Mouse (Mus musculus): Measurements from ENCODE around the gene Olfr186. TPM values are rescaled to one million over a fixed set of nuclear protein-coding genes. Genes with fewer than 3 reads are reported as not detected.

Gene Olfr186
- total and polyA plus RNA-seq, 2 experiments from 2014 or later = not detected

GRCm38 (mm10) chr16:59048860-59049259, 18.8 kb upstream of the Olfr186 start:
- WGBS = 78% methylated on average over 1 of the region's 1 CpGs
- DNase-seq (ENCODE audit: low spot score) = no peak
- no peak for TF ChIP-seq CTCF (IDR thresholded peaks at IDR 0.05)

GRCm38 (mm10) chr16:59047579-59047978, 17.5 kb upstream of the Olfr186 start:
- Histone ChIP-seq H3K4me3 (ENCODE audit: low read depth, low read length) (no peak overlapping the region), H3K9me3 (ENCODE audit: low read length) (no peaks in the 10 kb centered on the region), H3K4me1 (ENCODE audit: insufficient read depth, low read length) (no peaks in the 10 kb centered on the region), H3K27ac (ENCODE audit: low read depth, low read length) (no peak overlapping the region), H3K36me3 (ENCODE audit: insufficient read depth, low read length) (no peaks in the 10 kb centered on the region), H3K9ac (replicated peaks; ENCODE audit: low read length, poor library complexity, severe bottlenecking) (no peak overlapping the region), H3K4me2 (ENCODE audit: low read depth, low read length, poor library complexity, severe bottlenecking) (no peak overlapping the region), H3K27me3 (ENCODE audit: insufficient read depth, low read length) (no peaks in the 10 kb centered on the region)
- TF ChIP-seq CTCF (IDR thresholded peaks at IDR 0.05) = no peak
- WGBS = 70% methylated on average over 4 of the region's 4 CpGs
- no peak for ATAC-seq (ENCODE audit: low FRiP score)
- no peak for DNase-seq (ENCODE audit: low spot score)

More at GRCm38 (mm10) chr16:59048860-59049259, 18.8 kb upstream of the Olfr186 start:
- no peaks in the 10 kb centered on the region for H3K36me3 ChIP-seq (ENCODE audit: insufficient read depth, low read length)
- no peak overlapping the region for H3K4me2 ChIP-seq (ENCODE audit: low read depth, low read length, poor library complexity, severe bottlenecking)
- H3K27ac ChIP-seq (ENCODE audit: low read depth, low read length) = no peak overlapping the region
- no peaks in the 10 kb centered on the region for H3K4me1 ChIP-seq (ENCODE audit: insufficient read depth, low read length)
- no peak overlapping the region for H3K4me3 ChIP-seq (ENCODE audit: low read depth, low read length)
- no peaks in the 10 kb centered on the region for H3K9me3 ChIP-seq (ENCODE audit: low read length)
- H3K27me3 ChIP-seq (ENCODE audit: insufficient read depth, low read length) = no peaks in the 10 kb centered on the region
- H3K9ac ChIP-seq (replicated peaks; ENCODE audit: low read length, poor library complexity, severe bottlenecking) = no peak overlapping the region
- no peak for ATAC-seq (ENCODE audit: low FRiP score)

DNA sequence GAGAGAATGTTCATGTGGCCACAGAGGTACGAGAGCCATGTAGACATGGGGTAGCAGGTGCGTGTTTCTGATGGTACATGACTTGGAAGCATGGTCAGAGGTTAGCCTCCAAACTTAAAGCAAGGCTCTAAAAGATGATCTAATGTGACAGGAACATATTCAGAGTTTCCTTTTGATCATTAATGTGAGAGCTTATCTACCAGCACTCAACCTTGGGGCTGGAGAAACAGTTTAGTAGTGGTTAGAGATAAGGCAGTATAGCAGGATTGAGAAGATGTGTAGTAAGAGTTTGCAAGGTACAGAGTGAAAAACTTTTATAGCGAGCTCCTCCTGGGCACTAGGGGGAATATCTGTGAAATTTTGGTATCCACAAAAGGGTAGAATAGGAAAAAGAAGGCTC, 15.7 kb upstream of the Olfr186 start:
- H3K36me3 ChIP-seq (ENCODE audit: insufficient read depth, low read length) = no peaks in the 10 kb centered on the region
- no peaks in the 10 kb centered on the region for H3K4me1 ChIP-seq (ENCODE audit: insufficient read depth, low read length)
- H3K4me3 ChIP-seq (ENCODE audit: low read depth, low read length) = no peak overlapping the region
- H3K4me2 ChIP-seq (ENCODE audit: low read depth, low read length, poor library complexity, severe bottlenecking) = no peak overlapping the region
- no peak for TF ChIP-seq CTCF (IDR thresholded peaks at IDR 0.05)
- no peaks in the 10 kb centered on the region for H3K27me3 ChIP-seq (ENCODE audit: insufficient read depth, low read length)
- no peak overlapping the region for H3K9ac ChIP-seq (replicated peaks; ENCODE audit: low read length, poor library complexity, severe bottlenecking)
- no peak for DNase-seq (ENCODE audit: low spot score)
- ATAC-seq (ENCODE audit: low FRiP score) = no peak
- H3K9me3 ChIP-seq (ENCODE audit: low read length) = no peaks in the 10 kb centered on the region
- H3K27ac ChIP-seq (ENCODE audit: low read depth, low read length) = no peak overlapping the region
- 77% methylated on average over 3 of the region's 3 CpGs for WGBS

DNA sequence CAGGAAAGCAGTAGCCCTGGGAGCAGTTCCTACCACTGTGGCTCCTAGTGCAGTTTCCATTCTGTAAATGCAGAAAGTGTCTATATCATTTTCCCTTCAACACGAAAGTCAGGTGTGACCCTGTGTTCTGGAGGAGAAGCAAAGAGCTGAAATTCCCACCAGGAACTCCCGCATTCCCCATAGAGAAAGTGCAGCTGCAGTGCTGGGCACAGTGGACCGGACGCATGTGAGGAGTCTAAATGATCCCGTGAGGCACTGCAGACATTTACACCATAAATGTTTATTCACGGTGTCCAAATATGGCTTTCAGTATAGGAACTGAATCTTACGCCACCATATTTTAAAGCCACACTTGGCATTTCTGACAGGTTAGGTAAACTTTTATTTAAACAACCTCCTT, 9.6 kb upstream of the Olfr186 start, which contains the start of gene Olfr187:
Gene Olfr187, minus strand, starts transcription at position 58 of the 400 bp plus-strand sequence.
- Histone ChIP-seq H3K4me2 (ENCODE audit: low read depth, low read length, poor library complexity, severe bottlenecking) (no peak within 1 kb of the TSS), H3K36me3 (ENCODE audit: insufficient read depth, low read length) (no peaks in the 10 kb centered on the region), H3K27me3 (ENCODE audit: insufficient read depth, low read length) (no peaks in the 10 kb centered on the region), H3K9me3 (ENCODE audit: low read length) (no peaks in the 10 kb centered on the region), H3K4me1 (ENCODE audit: insufficient read depth, low read length) (no peaks in the 10 kb centered on the region), H3K4me3 (ENCODE audit: low read depth, low read length) (no peak within 1 kb of the TSS), H3K27ac (ENCODE audit: low read depth, low read length) (no peak within 1 kb of the TSS), H3K9ac (replicated peaks; ENCODE audit: low read length, poor library complexity, severe bottlenecking) (no peak within 1 kb of the TSS)
- DNase-seq (ENCODE audit: low spot score) (no peak), ATAC-seq (ENCODE audit: low FRiP score) (no peak)
- WGBS = 90% methylated on average over 7 of the region's 7 CpGs
- no peak for TF ChIP-seq CTCF (IDR thresholded peaks at IDR 0.05)

GRCm38 (mm10) chr16:59013357-59014018, 16.6 kb downstream of the Olfr186 start:
- no peak for DNase-seq (ENCODE audit: low spot score)
- 67% methylated on average over 2 of the region's 2 CpGs for WGBS
- no peaks in the 10 kb centered on the region for H3K36me3 ChIP-seq (ENCODE audit: insufficient read depth, low read length)

GRCm38 (mm10) chr16:59007146-59007545, 22.9 kb downstream of the Olfr186 start:
- no peak overlapping the region for H3K4me3 ChIP-seq (ENCODE audit: low read depth, low read length)
- H3K27me3 ChIP-seq (ENCODE audit: insufficient read depth, low read length) = no peaks in the 10 kb centered on the region
- no peaks in the 10 kb centered on the region for H3K4me1 ChIP-seq (ENCODE audit: insufficient read depth, low read length)
- H3K9ac ChIP-seq (replicated peaks; ENCODE audit: low read length, poor library complexity, severe bottlenecking) = no peak overlapping the region
- no peak for DNase-seq (ENCODE audit: low spot score)
- no peak overlapping the region for H3K27ac ChIP-seq (ENCODE audit: low read depth, low read length)
- no peak for TF ChIP-seq CTCF (IDR thresholded peaks at IDR 0.05)
- no peak for ATAC-seq (ENCODE audit: low FRiP score)
- H3K36me3 ChIP-seq (ENCODE audit: insufficient read depth, low read length) = no peaks in the 10 kb centered on the region
- H3K4me2 ChIP-seq (ENCODE audit: low read depth, low read length, poor library complexity, severe bottlenecking) = no peak overlapping the region
- H3K9me3 ChIP-seq (ENCODE audit: low read length) = no peaks in the 10 kb centered on the region

More at GRCm38 (mm10) chr16:59013357-59014018, 16.6 kb downstream of the Olfr186 start:
- ATAC-seq (ENCODE audit: low FRiP score) = no peak
- Histone ChIP-seq H3K27me3 (ENCODE audit: insufficient read depth, low read length) (no peaks in the 10 kb centered on the region), H3K4me3 (ENCODE audit: low read depth, low read length) (no peak overlapping the region), H3K4me2 (ENCODE audit: low read depth, low read length, poor library complexity, severe bottlenecking) (no peak overlapping the region), H3K9me3 (ENCODE audit: low read length) (no peaks in the 10 kb centered on the region; the same call in 1 of the 2 replicates), H3K4me1 (ENCODE audit: insufficient read depth, low read length) (no peaks in the 10 kb centered on the region), H3K27ac (ENCODE audit: low read depth, low read length) (no peak overlapping the region), H3K9ac (replicated peaks; ENCODE audit: low read length, poor library complexity, severe bottlenecking) (no peak overlapping the region)
- no peak for TF ChIP-seq CTCF (IDR thresholded peaks at IDR 0.05)

Measured in midbrain, postnatal 0 days (tissue).